Comparison of ENCODE assay signal across 9 mouse cellular contexts in genomic region chr5:140206726-140207703, GRCm38 (mm10).
A peak's percentile ranks its signal among the peaks of the same experiment; 100 is the strongest.
DNase-seq lines count a peak whose midpoint lies in the region; TF ChIP-seq lines count a peak whose summit lies in the region.
"Had no signal": no experiment of that assay in that cellular context is flagged by ENCODE, and none has a peak within 500 bp of the region (broad histone marks: within the 10 kb centered on the region; RNA-seq: fewer than 3 reads in every experiment).

No protein-coding gene starts in this region.

- H3ac ChIP-seq in myocyte (ENCODE audit: control insufficient read depth, insufficient read length), result no peak overlapping the region

- DNase-seq in spleen, adult 2 months (ENCODE audit: low read depth in 1 of 2, low spot score in 2 of 2), result no peak
- DNase-seq in spleen, postnatal 14 days (ENCODE audit: low spot score in 2 of 2), result no peak
- DNase-seq in heart, embryonic 10.5 days (ENCODE audit: low spot score), result no peak
- peak; percentile 34 to 60 for DNase-seq in kidney, postnatal 36 days
- DNase-seq in left cerebral cortex, adult 18-20 months (ENCODE audit: low spot score in 2 of 2), result no peak
- no peak for DNase-seq in Muller cell, postnatal 12 days (ENCODE audit: inconsistent ontology term)
- no peak for DNase-seq in layer of hippocampus, adult 11-12 months (ENCODE audit: low spot score)
- DNase-seq: cerebellum, postnatal 10 days had no signal

- H3K79me2 ChIP-seq in myocyte (ENCODE audit: control insufficient read depth, insufficient read depth), result no peaks in the 10 kb centered on the region

- H3K4me3 ChIP-seq in spleen, adult 2 months (ENCODE audit: extremely low read depth, insufficient read depth, insufficient read length), result no peak overlapping the region
- no peak overlapping the region for H3K4me3 ChIP-seq in heart, embryonic 10.5 days
- H3K4me3 ChIP-seq in myocyte, result no peak overlapping the region

- no peak overlapping the region for H3K4me2 ChIP-seq in myocyte (ENCODE audit: low read depth)

- peak overlapping the region; percentile 42 for H3K27ac ChIP-seq in spleen, adult 2 months (ENCODE audit: insufficient read depth, low read length)
- peak overlapping the region; percentile 17; the same call in 1 of the 2 replicates for H3K27ac ChIP-seq in heart, embryonic 10.5 days

- 79% methylated on average over 19 of the region's 19 CpGs for WGBS in spleen, adult 2 months
- WGBS in heart, embryonic 10.5 days, result 77% methylated on average over 19 of the region's 19 CpGs

- H3K4me1 ChIP-seq in spleen, adult 2 months (ENCODE audit: control insufficient read depth, insufficient read depth, insufficient read length), result peaks cover 19% of the 10 kb centered on the region; the same call in 1 of the 2 replicates
- H3K4me1 ChIP-seq in heart, embryonic 10.5 days, result peaks cover 34% of the 10 kb centered on the region

- H3K27me3 ChIP-seq in spleen, adult 2 months (ENCODE audit: control insufficient read depth, insufficient read depth, low read length), result no peaks in the 10 kb centered on the region
- H3K27me3 ChIP-seq in heart, embryonic 10.5 days (ENCODE audit: insufficient read depth, poor library complexity, severe bottlenecking), result peaks cover 10% of the 10 kb centered on the region; the same call in 1 of the 2 replicates
- H3K27me3 ChIP-seq in myocyte (ENCODE audit: control insufficient read depth, insufficient read depth, insufficient read length), result no peaks in the 10 kb centered on the region

- no peak for TF ChIP-seq POLR2A in spleen, adult 2 months (IDR thresholded peaks at IDR 0.05; ENCODE audit: low read depth, low read length)
- TF ChIP-seq POLR2A in myocyte (IDR thresholded peaks at IDR 0.05; ENCODE audit: insufficient read length, low read depth), result no peak

- no peak for TF ChIP-seq CTCF in spleen, adult 2 months (IDR thresholded peaks at IDR 0.05; ENCODE audit: extremely low read depth, insufficient read depth, insufficient read length, insufficient replicate concordance)

- no peaks in the 10 kb centered on the region for H3K36me3 ChIP-seq in spleen, adult 2 months (ENCODE audit: control insufficient read depth, insufficient read depth, low read length)
- no peaks in the 10 kb centered on the region for H3K36me3 ChIP-seq in heart, embryonic 10.5 days
- no peaks in the 10 kb centered on the region for H3K36me3 ChIP-seq in myocyte (ENCODE audit: control insufficient read depth, insufficient read depth)

- no peaks in the 10 kb centered on the region for H3K9me3 ChIP-seq in heart, embryonic 10.5 days

TF ChIP-seq in myocyte, 11 proteins besides CTCF, POLR2A, EP300 and RAD21:
- TF ChIP-seq MYOD1 (IDR thresholded peaks at IDR 0.05; ENCODE audit: control insufficient read depth in 1 of 3, insufficient read length in 2 of 3, low read depth in 2 of 3), result peak in 2 of 3 experiments; percentile 88 to 92
- peak; percentile 14 for TF ChIP-seq TCF12 (IDR thresholded peaks at IDR 0.05; ENCODE audit: insufficient read depth, poor library complexity, severe bottlenecking)
- no peak for TF ChIP-seq MAX (IDR thresholded peaks at IDR 0.05; ENCODE audit: low read depth)
- TF ChIP-seq SRF (IDR thresholded peaks at IDR 0.05; ENCODE audit: control insufficient read depth, insufficient read length, low read depth), result no peak

Comparison
In these comparisons a context has a peak if more than half of its experiments do, and no peak if none do; other contexts are left out.
1. DNase-seq: peak in kidney, postnatal 36 days (2 of 2); none in spleen, adult 2 months (0 of 2), spleen, postnatal 14 days (0 of 2), heart, embryonic 10.5 days (single experiment), left cerebral cortex, adult 18-20 months (0 of 2), Muller cell, postnatal 12 days (single experiment) and layer of hippocampus, adult 11-12 months (single experiment).